Mouse (Mus musculus): ENCODE measurements around the gene Igll1.
"Not testable (repeated sequence)": the region's sequence is repeated elsewhere in the genome, so short reads cannot be mapped to it uniquely, and the experiment has no call there.

The Igll1 gene

GRCm38 (mm10) chr16:16863978-16864377, at the start of gene Igll1:
Gene Igll1, minus strand, starts transcription at chr16:16863985.
- no peak for DNase-seq (ENCODE audit: low spot score)

- DNase-seq (ENCODE audit: low spot score), result no peak
These were observed 49.7 kb upstream of the Igll1 start for GRCm38 (mm10) chr16:16913440-16913839.

- peak; percentile 45 for DNase-seq (ENCODE audit: low spot score)
These were observed 48.1 kb upstream of the Igll1 start for GRCm38 (mm10) chr16:16911641-16912597.

GRCm38 (mm10) chr16:16907799-16908198, 44.0 kb upstream of the Igll1 start:
- peak; percentile 40 for DNase-seq (ENCODE audit: low spot score)

- no peak for DNase-seq (ENCODE audit: low spot score)
These were observed 39.4 kb upstream of the Igll1 start for GRCm38 (mm10) chr16:16903188-16903587.

GRCm38 (mm10) chr16:16902329-16902728, 38.5 kb upstream of the Igll1 start:
- DNase-seq (ENCODE audit: low spot score), result no peak

- DNase-seq (ENCODE audit: low spot score), result no peak
These were observed 33.3 kb upstream of the Igll1 start for GRCm38 (mm10) chr16:16897056-16897584.

- peak; percentile 92 for DNase-seq (ENCODE audit: low spot score)
These were observed 32.7 kb upstream of the Igll1 start, which contains the start of gene Ppm1f for GRCm38 (mm10) chr16:16896382-16897055. Gene Ppm1f, plus strand, starts transcription at chr16:16896469.

- DNase-seq (ENCODE audit: low spot score), result no peak
These were observed 32.2 kb upstream of the Igll1 start for GRCm38 (mm10) chr16:16896015-16896381.

GRCm38 (mm10) chr16:16892366-16892765, 28.6 kb upstream of the Igll1 start:
- DNase-seq (ENCODE audit: low spot score), result no peak

- DNase-seq (ENCODE audit: low spot score), result no peak
These were observed 24.6 kb upstream of the Igll1 start for GRCm38 (mm10) chr16:16888341-16888740.

- DNase-seq (ENCODE audit: low spot score), result no peak
These were observed 15.2 kb upstream of the Igll1 start for GRCm38 (mm10) chr16:16879025-16879424.

- DNase-seq (ENCODE audit: low spot score), result peak; percentile 84
These were observed 7.0 kb upstream of the Igll1 start, which contains the start of the genes Top3b and Vpreb1 for GRCm38 (mm10) chr16:16870617-16871331. Gene Top3b, plus strand, starts transcription at chr16:16870736. Gene Vpreb1, minus strand, starts transcription at chr16:16870843.

- no peak for DNase-seq (ENCODE audit: low spot score)
These were observed 6.4 kb upstream of the Igll1 start for GRCm38 (mm10) chr16:16870241-16870616.

- no peak for DNase-seq (ENCODE audit: low spot score)
These were observed 2.1 kb upstream of the Igll1 start for GRCm38 (mm10) chr16:16865696-16866561.

- DNase-seq (ENCODE audit: low spot score), result no peak
These were observed 1.4 kb upstream of the Igll1 start for GRCm38 (mm10) chr16:16865217-16865616.

- no peak for DNase-seq (ENCODE audit: low spot score)
These were observed 1.5 kb downstream of the Igll1 start for GRCm38 (mm10) chr16:16862288-16862687.

GRCm38 (mm10) chr16:16856731-16857476, 6.9 kb downstream of the Igll1 start:
- DNase-seq (ENCODE audit: low spot score), result no peak

- DNase-seq (ENCODE audit: low spot score), result not testable (repeated sequence)
These were observed 7.7 kb downstream of the Igll1 start for GRCm38 (mm10) chr16:16856054-16856453.

GRCm38 (mm10) chr16:16855541-16855940, 8.2 kb downstream of the Igll1 start:
- no peak for DNase-seq (ENCODE audit: low spot score)
